Mouse (Mus musculus) cerebellum, adult (tissue): ENCODE results near the gene Isyna1.
"Not testable (repeated sequence)": the region's sequence is repeated elsewhere in the genome, so short reads cannot be mapped to it uniquely, and the experiment has no call there.

ENCODE experiments used
- ATAC-seq: cut with Nextera tagmentation; 2 replicates; pipeline ENCODE4 v1.9.2; 2017; ENCODE audit warnings: mild to moderate bottlenecking, moderate library complexity, mixed read lengths; ENCODE audit not compliant: insufficient number of reproducible peaks, low FRiP score, low TSS enrichment

Gene Isyna1

DNA sequence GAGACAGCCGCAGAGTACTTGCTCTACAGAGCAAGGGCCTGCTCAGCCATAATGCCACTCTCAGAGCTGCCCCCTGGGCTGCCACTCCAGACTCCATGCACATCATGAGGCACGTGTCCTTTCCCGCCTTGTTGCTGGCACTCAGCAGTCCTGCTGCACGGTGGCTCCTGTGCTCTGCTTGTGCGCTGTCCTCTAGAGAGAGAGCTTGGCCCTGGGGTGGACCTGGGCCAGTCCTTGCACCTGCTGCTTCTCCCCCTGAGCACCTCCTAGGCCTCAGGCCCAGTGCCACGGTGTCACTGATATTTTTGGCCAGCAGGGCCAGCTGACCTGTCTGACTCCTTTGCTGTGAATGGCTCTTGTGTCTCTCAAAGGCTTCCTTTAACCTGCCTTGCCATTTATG is 23.2 kb upstream of the Isyna1 start:
- ATAC-seq: peak; percentile 42

DNA sequence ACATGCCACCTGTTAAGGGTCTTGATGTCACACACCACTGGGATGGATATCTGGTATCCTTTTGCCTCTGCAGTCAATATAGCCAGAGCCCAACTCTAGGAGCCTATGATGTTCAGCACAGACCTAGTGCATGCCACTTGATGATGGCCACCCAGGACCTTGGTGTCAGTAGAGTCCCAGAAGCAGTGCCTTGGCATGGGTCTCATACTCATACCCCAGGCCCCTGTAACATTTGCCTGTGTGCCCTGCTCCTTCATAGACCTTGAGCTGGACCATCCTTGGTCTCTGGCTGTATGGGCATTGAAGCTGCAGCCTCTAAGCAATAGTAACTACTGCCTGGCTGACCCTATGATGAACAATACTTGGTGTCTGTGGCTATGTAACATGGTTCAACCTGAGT is 19.9 kb upstream of the Isyna1 start:
- no peak for ATAC-seq

DNA sequence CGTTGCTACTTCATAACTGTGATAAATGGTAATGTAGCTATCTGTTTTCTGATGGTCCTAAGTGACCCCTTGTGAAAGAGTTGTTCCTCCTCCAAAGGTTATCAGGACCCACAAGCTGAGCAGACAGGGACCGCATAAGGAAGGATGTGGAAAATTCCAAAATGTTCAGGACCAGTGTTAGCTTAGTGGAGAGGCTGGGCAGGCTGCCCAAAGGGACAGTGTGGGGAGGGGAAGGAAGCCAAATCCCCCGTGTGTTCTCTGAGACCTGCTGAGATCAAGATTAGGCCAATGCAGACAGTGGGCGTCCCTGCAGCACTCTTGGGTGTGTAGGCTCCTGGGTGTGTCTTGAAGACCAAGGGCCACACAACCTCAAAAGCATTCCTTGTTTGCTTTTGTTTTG is 19.3 kb upstream of the Isyna1 start:
- ATAC-seq: no peak

DNA sequence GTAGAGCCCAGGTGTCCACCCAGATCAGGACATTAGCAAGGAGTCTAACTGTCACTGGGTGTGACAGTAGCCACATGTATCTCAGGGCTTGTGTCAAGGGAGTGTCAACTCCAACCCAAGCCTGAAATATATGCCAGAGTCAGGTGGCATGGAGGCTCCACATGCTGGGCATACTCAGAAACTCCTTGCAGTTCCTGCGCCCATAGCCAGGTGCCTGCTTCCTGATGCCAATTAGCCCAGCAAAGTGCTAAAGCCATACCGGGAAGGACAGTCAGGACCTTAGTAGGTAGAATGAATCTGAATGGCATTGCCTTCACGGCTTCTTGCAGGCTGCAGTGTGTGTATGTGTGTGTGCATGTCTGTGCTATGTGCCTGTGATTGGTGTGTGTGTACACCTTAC is 17.0 kb upstream of the Isyna1 start:
- ATAC-seq: no peak

DNA sequence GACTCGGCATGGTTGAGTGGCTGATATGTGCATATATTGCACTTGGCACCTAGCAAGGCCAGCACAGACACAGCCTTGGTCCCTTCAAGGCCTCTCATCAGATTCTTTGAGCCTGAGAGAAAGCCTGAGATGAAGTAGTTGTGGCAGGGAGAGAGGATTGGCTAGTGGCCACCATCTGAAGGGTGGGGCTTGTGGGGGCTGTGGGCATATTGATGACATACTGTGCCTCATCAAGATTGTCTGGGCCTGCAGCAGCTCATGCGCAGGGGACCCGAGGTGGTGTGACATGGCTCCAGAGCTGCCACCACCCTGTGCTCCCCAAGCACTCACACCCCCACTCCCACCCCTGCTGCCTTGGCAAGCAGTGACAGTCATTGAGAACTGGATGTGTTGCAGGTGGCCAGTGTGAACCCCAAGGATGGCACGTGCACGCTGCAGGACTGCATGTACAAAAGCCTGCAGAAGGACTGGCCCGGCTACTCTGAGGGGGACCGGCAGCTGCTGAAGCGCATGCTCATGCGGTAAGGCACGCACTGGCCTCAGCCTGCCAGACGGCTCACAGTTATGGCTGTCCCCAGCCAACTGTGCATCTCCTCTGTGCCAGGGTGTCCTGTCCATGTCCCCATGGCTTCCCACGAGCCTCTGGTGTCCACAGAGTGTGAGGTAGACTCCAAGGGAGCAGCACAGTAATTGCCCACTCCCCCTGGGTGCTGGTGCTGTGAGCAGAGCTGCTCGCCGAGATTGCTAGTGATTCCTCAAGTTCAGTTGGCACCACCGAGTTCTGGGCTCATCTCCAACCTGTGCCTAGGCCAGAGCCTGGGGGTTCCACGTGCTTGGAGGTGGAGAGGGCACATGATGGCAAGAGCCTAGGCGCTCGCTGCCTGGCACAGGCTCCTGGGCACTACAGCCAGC is 10.4 kb upstream of the Isyna1 start:
- peak; percentile 73 for ATAC-seq

DNA sequence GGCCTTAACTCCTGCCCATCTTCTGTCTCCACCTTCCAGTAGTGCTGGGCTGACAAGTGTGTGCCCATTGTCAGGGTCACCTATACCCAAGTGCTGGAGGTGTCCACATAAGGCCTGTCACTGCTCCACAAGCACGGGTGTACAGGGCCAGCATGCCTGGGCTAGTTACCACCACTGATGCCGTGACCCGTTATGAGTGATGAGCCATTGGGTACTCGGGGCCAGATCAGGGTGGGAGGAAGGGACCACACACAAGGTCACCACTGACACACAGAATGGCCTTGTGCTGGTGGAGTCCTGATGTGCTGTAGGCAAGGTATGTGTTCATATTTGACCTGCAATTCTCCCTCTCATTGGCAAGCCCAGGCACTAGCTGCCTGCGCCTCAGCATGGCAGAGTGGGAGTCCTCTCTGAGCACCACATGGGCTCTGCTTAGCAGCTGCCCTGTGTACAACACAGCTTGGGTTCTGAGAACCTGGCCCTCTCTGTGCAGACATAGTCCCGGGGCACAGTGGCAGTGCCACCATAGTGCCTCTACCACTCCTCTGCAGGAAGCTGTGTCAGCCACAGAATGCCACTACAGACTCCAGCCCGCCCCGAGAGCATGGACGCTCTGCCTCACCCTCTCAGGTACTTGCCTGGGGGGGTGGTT is 9.4 kb upstream of the Isyna1 start:
- no peak for ATAC-seq

DNA sequence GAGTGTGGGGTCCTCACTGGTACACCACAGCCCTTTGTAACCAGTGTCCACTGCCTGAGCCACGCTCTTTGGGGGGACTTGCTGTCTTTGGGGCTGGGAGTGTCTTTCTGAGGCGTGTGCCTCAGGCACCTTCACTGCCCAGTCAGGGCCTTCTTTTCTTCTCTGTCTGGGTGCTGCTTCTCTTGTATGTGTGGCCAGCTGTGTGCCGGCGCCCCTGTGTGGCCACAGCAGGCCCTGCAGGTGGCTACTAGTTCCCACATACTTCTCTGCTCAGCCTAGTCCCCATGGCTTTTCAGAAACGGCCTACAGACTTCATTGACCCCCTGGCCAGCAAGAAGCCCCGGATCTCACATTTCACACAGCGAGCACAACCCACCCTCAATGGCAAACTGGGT is 8.9 kb upstream of the Isyna1 start:
- no peak; the same call in 1 of the 2 replicates for ATAC-seq

DNA sequence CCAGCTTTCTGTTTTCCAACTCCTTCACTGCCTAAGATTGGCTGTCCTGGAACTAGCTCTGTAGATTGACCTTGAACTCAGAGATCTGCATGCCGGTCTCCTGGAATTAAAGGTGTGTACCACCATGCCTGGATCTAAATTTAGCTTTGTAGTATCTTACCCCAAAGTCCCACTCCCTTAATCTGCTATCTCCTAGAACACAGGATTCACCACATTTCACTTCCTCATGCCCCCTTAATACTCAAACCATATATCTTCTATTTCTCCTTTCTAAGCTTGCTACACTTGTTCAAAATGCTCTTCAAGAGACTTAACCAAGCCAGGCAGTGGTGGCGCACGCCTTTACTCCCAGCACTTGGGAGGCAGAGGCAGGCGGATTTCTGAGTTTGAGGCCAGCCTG is 6.2 kb upstream of the Isyna1 start:
- ATAC-seq: not testable (repeated sequence)

DNA sequence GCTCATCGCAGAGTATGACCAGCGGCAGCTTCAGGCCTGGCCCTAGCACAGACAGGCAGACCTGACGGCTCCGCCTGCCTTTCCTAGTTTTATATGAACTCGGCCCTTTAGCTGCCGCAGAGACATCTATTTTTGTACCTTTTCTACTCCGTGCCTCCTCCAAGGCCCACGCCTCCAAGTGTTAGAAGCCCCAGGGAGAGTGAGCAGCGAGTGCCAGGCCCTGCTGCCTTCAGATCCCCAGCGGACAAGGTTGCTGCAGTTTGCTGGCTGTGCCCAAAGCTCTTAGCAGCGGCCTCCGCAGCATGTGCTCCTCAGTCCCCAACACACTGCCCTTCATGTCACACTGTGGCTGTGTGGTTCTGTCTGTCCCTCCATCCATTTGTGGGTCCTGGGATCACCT is 2.6 kb upstream of the Isyna1 start:
- no peak for ATAC-seq

DNA sequence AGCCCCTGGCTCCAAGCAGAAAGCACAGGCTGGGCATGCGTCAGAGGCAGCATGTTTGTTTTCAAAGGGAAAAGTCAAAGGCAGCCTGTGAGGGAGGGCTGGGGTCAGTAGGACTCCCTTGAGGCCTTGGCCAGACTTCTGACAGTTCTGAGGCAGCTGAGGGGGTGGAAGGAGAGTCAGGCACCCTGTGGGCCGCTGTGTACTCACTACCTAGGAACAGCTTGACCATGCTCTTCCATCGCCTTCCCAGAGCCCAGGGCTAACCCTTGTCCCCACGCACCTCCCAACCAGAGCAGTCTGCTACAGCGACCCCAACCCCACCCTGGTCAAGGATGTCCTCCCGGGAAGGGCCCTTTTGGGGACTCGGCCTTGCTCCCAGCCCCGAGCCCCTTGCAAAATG is 1.0 kb upstream of the Isyna1 start:
- ATAC-seq: no peak

DNA sequence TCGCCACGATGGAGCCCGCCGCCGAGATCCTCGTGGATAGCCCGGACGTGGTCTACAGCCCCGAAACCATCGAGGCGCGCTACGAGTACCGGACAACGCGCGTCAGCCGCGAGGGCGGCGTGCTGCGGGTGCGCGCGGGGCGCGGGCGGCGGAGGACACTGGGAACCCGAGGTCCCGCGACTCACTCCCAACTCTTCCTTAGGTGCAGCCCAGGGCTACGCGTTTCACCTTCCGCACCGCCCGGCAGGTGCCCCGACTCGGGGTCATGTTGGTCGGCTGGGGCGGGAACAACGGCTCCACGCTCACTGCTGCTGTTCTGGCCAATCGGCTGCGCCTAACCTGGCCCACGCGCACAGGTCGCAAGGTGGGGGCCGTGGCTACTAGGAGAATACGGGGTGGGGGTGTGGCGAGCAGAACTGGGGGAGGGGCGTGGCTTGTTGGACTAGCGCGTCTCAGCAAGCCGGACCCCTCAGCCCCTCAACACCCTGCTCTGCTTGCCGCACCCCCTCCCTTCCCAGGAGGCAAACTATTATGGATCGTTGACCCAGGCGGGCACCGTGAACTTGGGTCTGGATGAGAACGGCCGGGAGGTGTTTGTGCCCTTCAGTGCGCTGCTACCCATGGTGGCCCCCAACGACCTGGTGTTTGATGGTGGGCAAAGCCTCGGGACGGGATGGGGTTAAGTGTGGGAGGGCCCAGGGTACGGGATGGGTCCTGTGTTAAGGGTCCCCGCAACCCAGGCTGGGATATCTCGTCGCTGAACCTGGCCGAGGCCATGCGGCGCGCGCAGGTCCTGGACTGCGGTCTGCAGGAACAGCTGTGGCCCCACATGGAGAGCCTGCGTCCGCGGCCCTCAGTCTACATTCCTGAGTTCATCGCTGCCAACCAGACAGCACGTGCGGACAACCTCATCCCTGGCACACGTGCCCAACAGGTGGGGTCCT is 720 bp downstream of the Isyna1 start:
- ATAC-seq: no peak

DNA sequence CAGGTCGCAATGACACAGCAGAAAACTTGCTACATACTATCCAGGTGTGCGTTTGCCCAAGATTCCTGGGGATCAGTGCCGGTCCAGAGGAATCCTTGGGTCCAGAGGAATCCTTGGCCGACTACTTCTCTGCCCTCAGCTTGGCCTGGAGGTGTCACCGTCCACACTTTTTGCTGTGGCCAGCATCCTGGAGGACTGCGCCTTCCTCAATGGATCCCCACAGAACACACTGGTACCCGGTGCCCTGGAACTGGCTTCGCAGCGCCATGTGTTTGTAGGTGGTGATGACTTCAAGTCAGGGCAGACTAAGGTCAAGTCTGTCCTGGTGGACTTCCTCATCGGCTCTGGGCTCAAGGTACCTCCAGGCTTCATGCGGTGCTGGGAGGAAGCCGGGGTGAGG is 1.6 kb downstream of the Isyna1 start:
- ATAC-seq: no peak

DNA sequence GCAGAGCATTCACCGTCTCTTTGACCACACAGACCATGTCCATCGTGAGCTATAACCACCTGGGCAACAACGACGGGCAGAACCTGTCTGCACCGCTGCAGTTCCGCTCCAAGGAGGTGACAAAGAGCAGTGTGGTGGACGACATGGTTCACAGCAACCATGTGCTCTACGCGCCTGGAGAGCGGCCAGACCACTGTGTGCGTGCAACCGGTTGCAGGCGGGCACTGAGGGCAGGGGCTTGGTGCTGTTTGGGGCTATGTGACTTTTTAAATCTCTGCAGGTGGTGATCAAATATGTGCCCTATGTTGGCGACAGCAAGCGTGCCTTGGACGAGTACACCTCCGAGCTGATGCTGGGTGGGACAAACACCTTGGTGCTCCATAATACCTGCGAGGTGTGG is 2.0 kb downstream of the Isyna1 start:
- ATAC-seq: no peak

DNA sequence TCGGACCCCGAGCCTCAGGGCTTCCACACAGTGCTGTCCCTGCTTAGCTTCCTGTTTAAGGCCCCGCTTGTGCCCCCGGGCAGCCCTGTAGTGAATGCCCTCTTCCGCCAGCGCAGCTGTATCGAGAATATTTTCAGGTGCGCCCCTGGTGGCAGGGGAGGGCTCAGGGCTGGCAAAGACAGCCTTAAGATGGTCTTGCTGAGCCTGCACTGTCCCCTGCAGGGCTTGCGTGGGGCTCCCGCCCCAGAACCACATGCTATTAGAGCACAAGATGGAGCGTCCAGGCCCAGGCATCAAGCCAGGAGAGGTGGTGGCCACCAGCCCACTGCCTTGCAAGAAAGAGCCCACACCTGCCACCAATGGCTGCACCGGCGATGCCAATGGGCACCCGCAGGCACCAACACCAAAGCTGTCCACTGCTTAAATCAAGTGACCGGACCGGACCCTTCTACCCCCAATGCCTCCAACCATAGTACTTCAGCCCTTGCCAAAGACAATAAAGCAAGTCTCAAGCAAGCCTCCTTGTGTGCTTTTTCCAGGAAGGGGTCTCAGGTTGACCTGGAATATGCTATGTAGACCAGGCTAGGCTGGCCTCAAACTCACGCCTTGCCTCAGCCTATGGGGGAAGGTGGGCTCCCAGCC is 2.7 kb downstream of the Isyna1 start:
- ATAC-seq: no peak

DNA sequence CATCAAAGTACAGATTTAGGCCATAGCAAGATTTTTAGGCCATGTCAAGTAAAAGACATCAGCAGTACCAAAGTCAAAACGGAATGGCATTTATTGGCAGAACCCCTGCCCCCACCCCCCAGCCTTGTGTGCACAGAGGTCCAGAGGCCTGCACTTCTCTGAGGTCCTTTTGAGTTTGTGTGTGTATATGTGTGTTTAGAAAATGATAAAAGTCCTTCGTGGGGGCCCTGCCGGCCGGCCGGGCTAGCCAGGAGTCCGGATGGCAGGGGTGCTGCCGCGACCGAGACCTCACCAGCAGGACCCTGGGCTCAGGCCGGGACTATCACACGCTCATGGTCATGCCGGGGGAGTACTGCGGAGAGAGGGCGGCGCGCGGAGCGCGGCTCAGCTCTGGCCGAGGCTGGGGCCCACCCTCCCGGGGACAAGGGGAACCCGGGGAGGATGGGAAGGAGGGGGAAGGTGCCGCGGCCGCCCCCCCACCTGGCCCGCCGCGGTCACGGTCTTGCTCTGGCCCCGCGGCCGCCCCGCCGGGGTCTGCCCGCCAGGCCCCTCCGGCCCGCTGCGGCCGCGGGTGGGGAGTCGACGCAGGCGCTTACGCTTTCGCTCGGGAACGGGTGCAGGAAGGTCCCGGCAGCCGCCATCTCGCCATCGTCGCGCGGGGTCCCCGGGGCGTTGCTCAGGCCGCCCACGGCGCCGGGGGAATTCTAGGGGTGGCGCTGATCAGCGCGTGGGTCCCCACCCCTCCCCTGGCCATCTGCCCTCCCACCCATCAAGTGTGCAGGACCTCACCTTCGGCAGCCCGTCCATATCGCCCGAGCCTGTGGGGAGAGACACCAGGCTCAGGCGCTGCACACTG is 3.5 kb downstream of the Isyna1 start:
- peak; percentile 3; the same call in 1 of the 2 replicates for ATAC-seq

DNA sequence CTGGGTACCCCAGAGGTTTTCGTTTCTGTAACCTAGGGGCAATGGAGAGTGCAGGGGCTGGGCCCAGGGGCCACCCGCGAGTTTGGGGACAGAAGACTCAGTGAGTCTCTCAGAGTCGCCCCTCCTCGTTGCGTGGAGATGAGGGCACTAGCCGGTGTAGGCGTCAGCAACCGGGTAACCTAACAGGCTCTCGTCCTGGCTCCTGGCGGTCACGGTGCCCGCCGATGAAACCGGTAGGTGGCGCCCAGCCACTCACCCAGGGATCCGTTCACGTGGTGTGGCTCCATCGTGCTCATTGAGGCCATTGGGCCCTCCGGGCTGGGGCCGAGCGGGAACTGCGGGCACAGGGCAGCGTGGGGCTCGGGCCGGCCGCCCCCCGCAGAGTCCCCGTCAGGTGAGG is 4.1 kb downstream of the Isyna1 start:
- ATAC-seq: peak; percentile 65

DNA sequence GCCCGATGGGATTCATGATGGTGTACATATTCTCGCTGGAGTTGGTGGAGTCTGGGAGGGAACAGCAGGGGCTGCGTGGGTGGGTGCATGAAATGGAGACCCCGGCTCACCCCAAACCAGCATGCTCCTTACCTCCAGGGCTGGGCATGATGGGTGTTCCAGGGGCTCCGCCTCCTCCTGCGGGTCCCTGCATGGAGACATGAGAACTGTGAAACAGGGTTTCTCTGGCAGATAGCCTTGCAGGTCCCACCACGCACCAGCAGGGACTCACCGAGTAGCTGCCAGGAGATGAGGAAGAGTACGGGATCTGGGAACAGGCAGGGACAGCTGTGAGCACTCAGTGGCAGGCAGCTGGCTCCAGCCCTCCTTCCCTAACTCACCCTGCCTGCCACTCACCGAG is 4.5 kb downstream of the Isyna1 start:
- no peak for ATAC-seq

DNA sequence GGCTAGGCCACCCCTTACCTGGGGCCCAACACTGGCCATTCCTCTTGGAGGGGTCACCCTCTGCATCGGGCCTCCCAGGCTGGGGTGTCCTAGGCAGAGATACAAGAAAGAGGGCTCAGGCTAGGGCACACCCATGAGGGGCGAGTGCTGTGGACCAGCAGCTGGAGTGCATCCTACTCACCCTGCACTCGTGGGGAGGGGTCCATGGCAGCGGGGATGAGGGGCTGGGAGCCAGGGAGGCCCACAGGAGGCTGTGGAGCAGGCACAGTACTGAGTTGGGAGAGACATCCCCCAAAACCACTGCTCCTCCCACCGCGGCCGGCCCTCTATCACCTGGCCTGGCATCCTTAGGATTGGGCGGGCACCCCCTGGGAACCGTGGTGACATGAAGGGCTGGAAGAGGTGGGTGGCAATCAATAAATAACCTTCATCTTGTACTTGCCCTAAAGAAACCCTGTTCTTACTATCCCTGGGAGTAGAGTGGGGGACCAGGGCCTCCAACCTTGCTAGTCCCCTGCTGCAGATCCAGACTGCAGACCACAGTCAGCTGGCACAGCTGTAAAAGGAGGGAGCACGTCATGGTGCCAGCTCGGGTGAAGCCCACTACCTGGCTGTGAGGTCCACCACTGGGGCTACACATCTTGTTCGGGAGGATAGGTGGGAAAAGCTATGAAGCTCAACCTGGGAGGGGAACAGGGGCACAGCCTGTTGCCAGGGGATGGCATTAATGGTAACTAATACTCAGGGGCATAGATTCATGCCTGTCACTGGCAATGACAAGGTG is 5.5 kb downstream of the Isyna1 start:
- no peak for ATAC-seq
